Mouse (Mus musculus): ENCODE results near the gene Ptpdc1. TPM values are rescaled to one million over a fixed set of nuclear protein-coding genes. Genes with fewer than 3 reads are reported as not detected.

Gene Ptpdc1
- total and polyA plus RNA-seq, 3 experiments, result not detected

- Histone ChIP-seq H3K4me3 (replicated peaks in 1 of 3; ENCODE audit: low read depth in 2 of 3, low read length in 2 of 3, poor library complexity in 1 of 3) (peak overlapping the region; percentile 59 to 96 (median 89)), H3K27me3 (replicated peaks) (no peaks in the 10 kb centered on the region), H3K36me3 (replicated peaks in 1 of 2; ENCODE audit: control insufficient read depth in 1 of 2, insufficient read depth in 1 of 2, low read length in 1 of 2) (peaks cover 0 to 3% of the 10 kb centered on the region in 2 experiments), H3K4me2 (ENCODE audit: insufficient read depth, low read depth, poor library complexity, severe bottlenecking) (peak overlapping the region; percentile 41; the same call in 1 of the 2 replicates), H3K9ac (ENCODE audit: insufficient read depth, low read depth) (peak overlapping the region; percentile 98), H3K79me2 (replicated peaks; ENCODE audit: control insufficient read depth, extremely low read depth, insufficient read depth, poor library complexity, severe bottlenecking) (peaks cover 30% of the 10 kb centered on the region), H3K9me3 (replicated peaks; ENCODE audit: low read length) (no peaks in the 10 kb centered on the region), H3K4me1 (ENCODE audit: control insufficient read depth in 1 of 2, insufficient read depth in 2 of 2) (peaks cover 0 to 31% of the 10 kb centered on the region in 2 experiments; a peak in 2 of 4 replicates), H3K27ac (ENCODE audit: insufficient read depth, low read depth) (peak overlapping the region; percentile 89)
- dilution Hi-C loops (cut with MboI; ENCODE audit: extremely low pct_ligation_motif_present, extremely low pct_unique_long_range_greater_than_20kb, low sequenced_read_pairs), result no loop called here
- in situ Hi-C loops (cut with MboI; ENCODE audit: low pct_ligation_motif_present, low pct_unique_long_range_greater_than_20kb, low sequenced_read_pairs), result loop anchor here (25.0 kb wide), 1 partner anchor 266 kb away; no protein-coding TSS in a partner anchor
- TF ChIP-seq NELFE (IDR thresholded peaks at IDR 0.05; ENCODE audit: low read depth, low read length) (peak; percentile 35), IRF4 (IDR thresholded peaks at IDR 0.05; ENCODE audit: low read depth, low read length) (no peak), KAT2A (IDR thresholded peaks at IDR 0.05; ENCODE audit: insufficient replicate concordance, low read length) (no peak), MAX (IDR thresholded peaks at IDR 0.05; ENCODE audit: low read length) (peak; percentile 99), MXI1 (IDR thresholded peaks at IDR 0.05; ENCODE audit: low read depth, low read length) (peak; percentile 86; the same call in 1 of the 2 replicates), BHLHE40 (IDR thresholded peaks at IDR 0.05; ENCODE audit: low read depth, low read length) (peak; percentile 88), ZMIZ1 (IDR thresholded peaks at IDR 0.05; ENCODE audit: low read depth, low read length) (peak; percentile 70; the same call in 1 of the 2 replicates), HCFC1 (IDR thresholded peaks at IDR 0.05; ENCODE audit: low read depth, low read length) (peak; percentile 51), E2F4 (IDR thresholded peaks at IDR 0.05; ENCODE audit: insufficient replicate concordance, low read depth, low read length) (peak; percentile 22; the same call in 1 of the 2 replicates), ETS1 (conservative IDR thresholded peaks at IDR 0.05; ENCODE audit: low read depth, low read length) (no peak; the same call in none of the 2 replicates), POLR2A (IDR thresholded peaks at IDR 0.05; ENCODE audit: low read depth, low read length) (peak; percentile 80), MYC (IDR thresholded peaks at IDR 0.05; ENCODE audit: low read depth, low read length) (peak; percentile 73), CHD2 (IDR thresholded peaks at IDR 0.05; ENCODE audit: low read length) (peak; percentile 94), MAZ (IDR thresholded peaks at IDR 0.05; ENCODE audit: low read depth, low read length) (no peak), MAFK (IDR thresholded peaks at IDR 0.05; ENCODE audit: insufficient replicate concordance, low read length) (no peak), CTCF (conservative IDR thresholded peaks at IDR 0.05 in 1 of 2, IDR thresholded peaks at IDR 0.05 in 1 of 2; ENCODE audit: low read depth in 2 of 2, low read length in 2 of 2) (no peak), TCF12 (IDR thresholded peaks at IDR 0.05; ENCODE audit: low read depth, low read length) (peak; percentile 60; the same call in 1 of the 2 replicates), ZKSCAN1 (IDR thresholded peaks at IDR 0.05; ENCODE audit: borderline replicate concordance, low read depth, low read length) (no peak), SIN3A (IDR thresholded peaks at IDR 0.05; ENCODE audit: low read length) (peak; percentile 53; the same call in 1 of the 2 replicates), SMC3 (IDR thresholded peaks at IDR 0.05; ENCODE audit: low read depth, low read length) (no peak), NRF1 (IDR thresholded peaks at IDR 0.05; ENCODE audit: low read depth, low read length) (peak; percentile 60), POLR2AphosphoS2 (IDR thresholded peaks at IDR 0.05; ENCODE audit: low read depth, low read length) (peak; percentile 79; the same call in 1 of the 2 replicates), MEF2A (IDR thresholded peaks at IDR 0.05; ENCODE audit: borderline replicate concordance, low read depth, low read length) (no peak), USF1 (IDR thresholded peaks at IDR 0.05; ENCODE audit: low read depth, low read length) (peak; percentile 95), USF2 (conservative IDR thresholded peaks at IDR 0.05; ENCODE audit: low read depth, low read length) (peak; percentile 93)
- DNase-seq (ENCODE audit: extremely low read depth), result peak; percentile 97
These were observed 79.0 kb downstream of the Ptpdc1 start for GRCm38 (mm10) chr13:48546330-48546917.
